Mouse (Mus musculus) intestine, embryonic 16.5 days (tissue): Measurements from ENCODE around the gene Fads2. TPM values are rescaled to one million over a fixed set of nuclear protein-coding genes. Genes with fewer than 3 reads are reported as not detected.

Experiments used
- ATAC-seq: fragments of 200-750 bp; cut with Nextera tagmentation; 2 replicates; pipeline ENCODE4 v1.8.0; 2017; ENCODE audit warnings: moderate TSS enrichment, moderate library complexity
- H3K27ac ChIP-seq: fragments of 300-500 bp; sonication (generic); 2 replicates; pipeline ENCODE4 v1.5.1; 2014; ENCODE audit warnings: mild to moderate bottlenecking, low read length
- H3K27me3 ChIP-seq: fragments of 300-500 bp; sonication (generic); replicated peaks from 2 replicates; pipeline ENCODE4 v1.6.1; 2014; ENCODE audit warnings: low read length, control low read depth, mixed read lengths; ENCODE audit not compliant: control insufficient read depth, insufficient read depth
- H3K36me3 ChIP-seq: fragments of 300-500 bp; sonication (generic); 2 replicates; pipeline ENCODE4 v1.6.1; 2014; ENCODE audit warnings: low read length, control low read depth; ENCODE audit not compliant: control insufficient read depth, insufficient read depth
- H3K4me1 ChIP-seq: fragments of 300-500 bp; sonication (generic); 2 replicates; pipeline ENCODE4 v1.6.1; 2014; ENCODE audit warnings: low read length, control low read depth, mixed read lengths; ENCODE audit not compliant: control insufficient read depth, insufficient read depth
- H3K4me2 ChIP-seq: fragments of 300-500 bp; sonication (generic); 2 replicates; pipeline ENCODE4 v1.6.1; 2014; ENCODE audit warnings: low read depth, low read length, control low read depth
- H3K4me3 ChIP-seq: fragments of 300-500 bp; sonication (generic); 2 replicates; pipeline ENCODE4 v1.5.1; 2014; ENCODE audit warnings: mild to moderate bottlenecking, low read length
- H3K9ac ChIP-seq: fragments of 300-500 bp; sonication (generic); 2 replicates; pipeline ENCODE4 v1.6.1; 2014; ENCODE audit warnings: low read depth, low read length
- H3K9me3 ChIP-seq: fragments of 300-500 bp; sonication (generic); 2 replicates; pipeline ENCODE4 v1.6.1; 2016; ENCODE audit warnings: low read length, control low read depth; ENCODE audit not compliant: control insufficient read depth
- WGBS: fragments of 180-500 bp; shearing (Covaris S2); extraction: QIAGEN DNeasy Blood & Tissue Kit; methylation state at CpG from one replicate; pipeline ENCODE4 v1.1.7; 2014; 5-methylcytosine and 5-hydroxymethylcytosine counted together
- polyA plus RNA-seq: library from polyadenylated mRNA; unstranded; fragments of >200 nt; fragmentation: Nextera tagmentation; extraction: Ambion mirVana; gene quantifications from 2 replicates; pipeline ENCODE4 v1.2.1, GENCODE M21; 2015

Gene Fads2
- polyA plus RNA-seq, 1 experiment from 2014 or later, result 206 TPM

DNA sequence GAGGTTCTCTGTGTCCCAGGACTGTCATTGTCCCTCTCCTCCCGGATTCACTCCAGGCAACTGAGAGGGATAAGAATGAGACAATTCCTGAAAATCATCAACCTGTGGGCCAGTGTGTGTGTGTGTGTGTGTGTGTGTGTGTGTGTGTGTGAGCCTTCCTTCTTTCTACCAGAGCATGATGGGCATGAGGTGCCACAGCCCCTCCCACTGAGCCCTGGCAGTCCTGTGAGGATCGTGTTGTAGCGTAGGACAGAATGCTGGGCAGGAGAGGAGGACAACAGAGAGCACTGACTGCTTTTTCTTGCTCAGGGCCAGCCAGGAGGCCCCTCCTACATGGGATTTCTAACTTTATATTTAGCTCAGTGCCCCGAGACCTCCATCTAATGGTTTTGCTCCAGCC lies 58.7 kb downstream of the Fads2 start:
- H3K36me3 ChIP-seq, result no peaks in the 10 kb centered on the region
- H3K27ac ChIP-seq, result no peak overlapping the region
- H3K9ac ChIP-seq, result no peak overlapping the region; the same call in 1 of the 2 replicates
- no peaks in the 10 kb centered on the region for H3K27me3 ChIP-seq
- H3K4me1 ChIP-seq, result peaks cover 34% of the 10 kb centered on the region
- no peak for ATAC-seq
- no peaks in the 10 kb centered on the region for H3K9me3 ChIP-seq
- H3K4me2 ChIP-seq, result peak overlapping the region; percentile 97; the same call in 1 of the 2 replicates
- WGBS, result 83% methylated on average over 4 of the region's 4 CpGs
- H3K4me3 ChIP-seq, result no peak overlapping the region

DNA sequence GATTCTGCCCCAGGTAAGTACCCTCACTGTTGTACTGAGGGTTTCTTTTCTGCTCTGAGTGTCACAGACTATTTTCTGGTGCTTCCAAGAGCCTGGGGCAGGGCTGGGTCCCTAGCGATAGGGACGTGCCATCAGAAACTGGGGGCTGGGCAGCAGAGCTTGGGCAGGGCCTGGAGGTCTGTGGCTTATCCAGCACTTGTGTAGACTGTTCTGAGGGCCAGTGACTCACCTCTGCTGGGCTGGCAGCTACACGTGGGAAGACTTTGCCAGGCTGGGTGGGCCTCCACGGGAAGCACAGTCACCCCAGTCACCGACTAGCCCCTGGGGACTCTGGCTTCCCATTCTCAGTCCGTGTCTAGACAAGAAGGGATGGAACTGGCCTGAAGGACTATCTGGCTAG lies 59.3 kb downstream of the Fads2 start:
- Histone ChIP-seq H3K4me3 (peak overlapping the region; percentile 71), H3K36me3 (no peaks in the 10 kb centered on the region), H3K9me3 (no peaks in the 10 kb centered on the region), H3K4me1 (peaks cover 34% of the 10 kb centered on the region), H3K27me3 (no peaks in the 10 kb centered on the region), H3K9ac (peak overlapping the region; percentile 79), H3K4me2 (peak overlapping the region; percentile 97), H3K27ac (no peak overlapping the region)
- ATAC-seq, result peak; percentile 13; the same call in 1 of the 2 replicates
- 45% methylated on average over 6 of the region's 6 CpGs for WGBS

DNA sequence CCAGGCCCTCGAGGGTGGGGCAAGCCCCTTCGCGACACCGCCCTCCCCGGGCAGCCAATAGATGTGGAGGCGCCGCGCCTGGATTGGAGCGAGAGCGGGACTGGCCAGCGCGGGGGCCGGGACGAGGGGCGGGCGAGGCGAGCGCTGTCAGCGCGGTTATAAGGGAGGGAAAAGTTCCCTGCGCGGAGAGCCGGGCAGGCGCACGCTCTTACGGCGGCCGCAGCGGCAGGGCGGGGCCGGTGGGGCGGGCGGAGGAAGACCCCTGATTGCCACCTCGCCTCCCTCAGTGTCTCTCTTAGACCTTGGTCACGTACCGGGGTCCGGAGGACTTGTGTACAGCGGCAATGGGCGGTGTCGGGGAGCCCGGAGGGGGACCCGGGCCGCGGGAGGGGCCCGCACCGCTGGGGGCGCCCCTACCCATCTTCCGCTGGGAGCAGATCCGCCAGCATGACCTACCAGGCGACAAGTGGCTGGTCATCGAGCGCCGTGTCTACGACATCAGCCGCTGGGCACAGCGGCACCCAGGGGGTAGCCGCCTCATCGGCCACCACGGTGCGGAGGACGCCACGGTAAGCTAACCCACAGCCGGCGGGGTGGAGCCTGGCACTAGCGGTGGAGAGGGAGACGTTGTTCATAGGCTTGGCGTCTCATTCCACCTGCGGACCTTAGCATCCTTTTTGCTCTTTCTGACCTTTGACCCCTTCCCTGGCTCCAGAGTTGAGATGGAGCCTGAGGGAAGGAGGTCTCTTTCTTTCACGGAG lies 60.0 kb downstream of the Fads2 start, which contains the start of gene Fads3:
Fads3 (plus strand) TSS at position 182 of the 761 bp plus-strand sequence.
- H3K4me1 ChIP-seq, result peaks cover 32% of the 10 kb centered on the region
- WGBS, result under 1% methylated on average over 62 of the region's 69 CpGs
- H3K9me3 ChIP-seq, result no peaks in the 10 kb centered on the region
- H3K9ac ChIP-seq, result peak within 1 kb of the TSS; percentile 79
- ATAC-seq, result peak; percentile 91
- peak within 1 kb of the TSS; percentile 71 for H3K4me3 ChIP-seq
- H3K27me3 ChIP-seq, result no peaks in the 10 kb centered on the region
- peak within 1 kb of the TSS; percentile 52; the same call in 1 of the 2 replicates for H3K27ac ChIP-seq
- no peaks in the 10 kb centered on the region for H3K36me3 ChIP-seq
- H3K4me2 ChIP-seq, result peak within 1 kb of the TSS; percentile 97

DNA sequence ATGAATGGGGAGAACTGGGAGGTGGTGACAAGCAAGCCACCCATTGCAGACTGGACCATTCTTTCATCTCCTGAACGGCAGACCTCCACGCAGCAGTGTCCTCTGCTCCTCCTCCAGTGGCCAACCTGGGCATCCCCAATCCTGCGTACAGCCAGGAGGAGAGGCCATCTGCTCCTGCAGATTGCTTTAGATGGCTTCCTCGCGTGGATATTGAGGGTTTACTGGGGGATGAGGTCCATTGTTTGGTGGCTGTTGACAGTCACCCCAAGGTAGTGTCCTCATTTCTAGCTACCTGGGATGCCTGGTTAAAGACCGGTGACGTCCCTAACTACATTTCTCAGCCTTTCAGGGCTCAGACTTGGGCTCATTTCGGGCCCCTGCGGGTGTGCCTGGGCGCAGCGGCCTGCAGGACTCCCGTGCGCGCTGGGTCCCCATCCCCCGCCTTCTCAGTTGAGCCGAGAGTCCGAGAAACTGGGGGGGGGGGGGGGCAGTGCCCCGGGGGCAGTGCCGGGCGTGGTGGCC lies 60.6 kb downstream of the Fads2 start:
- Histone ChIP-seq H3K4me1 (peaks cover 32% of the 10 kb centered on the region), H3K9me3 (no peaks in the 10 kb centered on the region), H3K4me2 (peak overlapping the region; percentile 97), H3K36me3 (no peaks in the 10 kb centered on the region), H3K27me3 (no peaks in the 10 kb centered on the region), H3K9ac (peak overlapping the region; percentile 79), H3K27ac (no peak overlapping the region), H3K4me3 (peak overlapping the region; percentile 71)
- peak; percentile 2; the same call in 1 of the 2 replicates for ATAC-seq
- 14% methylated on average over 17 of the region's 20 CpGs for WGBS

DNA sequence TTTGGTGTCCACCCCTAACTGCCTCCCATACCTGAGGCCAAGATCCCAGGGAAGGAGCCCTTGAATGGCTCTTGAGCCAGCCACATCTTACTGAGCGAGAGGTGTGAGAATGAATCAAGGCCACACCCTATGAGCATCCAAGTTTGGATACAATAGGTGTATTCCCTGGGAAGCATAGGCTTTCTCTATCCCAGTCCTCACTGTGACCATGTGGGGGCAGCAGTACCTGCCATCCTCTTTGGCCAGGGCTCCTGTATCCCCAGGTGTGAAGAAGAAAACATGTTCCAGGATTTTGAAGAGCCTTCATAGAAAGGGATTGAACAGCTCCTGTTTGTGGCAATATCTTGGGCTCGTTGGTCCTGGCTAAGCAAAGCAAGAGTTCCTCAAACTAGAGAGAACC lies 61.9 kb downstream of the Fads2 start:
- Histone ChIP-seq H3K9me3 (no peaks in the 10 kb centered on the region), H3K9ac (no peak overlapping the region), H3K4me2 (no peak overlapping the region), H3K27ac (no peak overlapping the region), H3K4me3 (no peak overlapping the region), H3K4me1 (peaks cover 32% of the 10 kb centered on the region), H3K27me3 (no peaks in the 10 kb centered on the region), H3K36me3 (no peaks in the 10 kb centered on the region)
- WGBS, result 80% methylated on average over 2 of the region's 2 CpGs
- no peak for ATAC-seq

DNA sequence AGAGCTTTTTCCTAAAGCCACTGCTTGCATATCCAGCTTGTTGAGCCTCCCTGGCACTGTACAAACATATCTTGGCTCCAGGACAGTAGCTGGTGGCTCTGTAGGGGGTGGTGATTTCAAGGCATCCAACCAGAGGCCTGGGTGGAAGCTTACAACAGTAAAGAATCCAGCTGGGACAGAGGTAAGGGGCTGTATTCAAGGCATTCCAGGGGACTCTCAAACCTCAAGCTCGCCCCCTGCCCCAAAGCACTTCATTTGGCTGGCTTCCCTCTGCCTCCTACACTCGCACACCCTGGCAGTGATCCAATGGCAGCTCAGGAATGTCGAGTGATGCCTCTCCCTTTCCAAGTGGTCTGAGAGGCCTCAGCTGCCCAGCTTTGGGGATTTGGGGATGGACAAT lies 62.6 kb downstream of the Fads2 start:
- H3K36me3 ChIP-seq, result no peaks in the 10 kb centered on the region
- no peaks in the 10 kb centered on the region for H3K27me3 ChIP-seq
- peaks cover 32% of the 10 kb centered on the region for H3K4me1 ChIP-seq
- H3K9ac ChIP-seq, result no peak overlapping the region
- no peak overlapping the region for H3K4me2 ChIP-seq
- 0 out of 2 replicates have a peak overlapping the region, but pooled peaks have one; percentile 3 for H3K27ac ChIP-seq
- H3K9me3 ChIP-seq, result no peaks in the 10 kb centered on the region
- H3K4me3 ChIP-seq, result no peak overlapping the region
- ATAC-seq, result no peak
- WGBS, result 23% methylated on average over 3 of the region's 3 CpGs

DNA sequence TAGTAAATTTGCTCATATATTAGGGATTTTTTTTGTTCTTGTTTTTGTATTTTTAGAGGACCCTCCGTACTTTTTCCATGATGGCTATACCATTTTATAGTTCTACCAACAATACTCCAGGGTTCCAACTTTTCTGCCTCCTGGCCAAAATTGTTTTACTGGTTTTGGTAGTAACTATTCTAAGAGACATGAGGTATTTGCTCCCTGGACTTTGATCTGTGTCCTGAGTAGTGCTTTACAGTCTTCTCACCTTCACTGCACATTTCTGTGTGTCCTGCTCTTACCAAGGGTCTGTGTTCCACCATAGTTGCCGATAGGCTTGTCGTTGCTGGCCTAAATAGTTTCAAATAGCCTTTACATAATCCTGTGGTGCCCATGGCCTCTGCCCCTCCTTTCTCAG lies 63.2 kb downstream of the Fads2 start:
- H3K9me3 ChIP-seq, result no peaks in the 10 kb centered on the region
- H3K9ac ChIP-seq, result no peak overlapping the region
- H3K4me3 ChIP-seq, result no peak overlapping the region
- WGBS, result 75% methylated on average over 3 of the region's 3 CpGs
- no peak overlapping the region for H3K4me2 ChIP-seq
- no peaks in the 10 kb centered on the region for H3K27me3 ChIP-seq
- H3K27ac ChIP-seq, result 0 out of 2 replicates have a peak overlapping the region, but pooled peaks have one; percentile 3
- H3K4me1 ChIP-seq, result peaks cover 31% of the 10 kb centered on the region
- no peak for ATAC-seq
- no peaks in the 10 kb centered on the region for H3K36me3 ChIP-seq

DNA sequence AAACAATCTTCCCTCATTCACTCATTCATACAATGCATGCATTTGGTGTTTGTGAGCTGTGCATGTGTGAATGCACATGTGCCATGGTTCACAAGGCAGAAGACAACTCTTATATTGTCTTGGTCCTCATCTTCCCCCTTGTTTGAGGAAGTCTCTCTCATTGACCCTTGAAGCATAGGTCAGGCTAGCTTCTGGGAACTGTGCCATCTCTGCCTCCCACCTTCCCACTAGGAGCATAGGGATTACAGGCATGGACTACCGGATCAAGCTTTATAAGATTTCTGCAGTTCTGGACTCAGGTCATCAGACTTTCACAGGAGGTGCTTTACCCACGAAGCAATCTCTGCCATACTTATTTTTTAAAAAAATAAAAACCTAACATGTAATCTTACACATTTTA lies 64.0 kb downstream of the Fads2 start:
- Histone ChIP-seq H3K27me3 (no peaks in the 10 kb centered on the region), H3K4me2 (no peak overlapping the region), H3K9me3 (no peaks in the 10 kb centered on the region), H3K9ac (no peak overlapping the region), H3K4me3 (no peak overlapping the region), H3K4me1 (peaks cover 23% of the 10 kb centered on the region), H3K36me3 (no peaks in the 10 kb centered on the region), H3K27ac (no peak overlapping the region)
- WGBS, result 69% methylated on average over 2 of the region's 2 CpGs
- ATAC-seq, result no peak

DNA sequence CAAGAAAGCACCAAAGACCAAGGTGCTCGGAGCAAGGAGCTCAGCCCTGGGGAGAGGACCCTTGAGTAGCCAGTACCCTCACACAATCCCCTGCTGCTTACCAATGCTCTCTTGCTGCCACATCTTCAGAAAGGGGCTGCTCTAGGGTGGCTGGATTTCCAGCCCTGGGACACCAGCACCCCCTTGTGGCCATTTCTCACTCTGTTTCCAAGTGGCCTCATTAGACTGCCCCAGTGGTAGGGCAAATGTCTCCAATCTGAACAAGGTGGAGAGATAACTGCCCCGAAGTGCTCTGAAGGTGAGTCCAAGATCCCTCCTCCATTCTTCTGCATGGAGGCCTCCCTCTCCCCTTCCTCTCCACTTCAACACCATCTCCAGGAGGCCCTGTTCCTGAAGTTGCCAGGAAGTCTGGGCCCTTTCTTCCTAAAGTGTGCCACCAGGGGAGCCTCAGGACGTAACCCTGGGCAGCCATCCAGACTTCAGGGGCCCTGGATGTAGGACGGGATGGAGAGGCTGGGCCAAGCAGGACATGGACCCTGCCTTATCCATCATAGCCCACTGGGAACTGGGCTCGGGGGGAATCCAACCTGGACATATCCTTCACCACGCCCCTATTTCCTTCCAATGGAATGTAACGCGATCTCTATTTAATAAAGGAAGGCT lies 66.6 kb downstream of the Fads2 start:
- peak; percentile 64 for ATAC-seq
- no peak overlapping the region for H3K27ac ChIP-seq
- 57% methylated on average over 8 of the region's 8 CpGs for WGBS
- no peaks in the 10 kb centered on the region for H3K27me3 ChIP-seq
- no peak overlapping the region for H3K4me2 ChIP-seq
- peak overlapping the region; percentile 16; the same call in 1 of the 2 replicates for H3K9ac ChIP-seq
- H3K4me3 ChIP-seq, result no peak overlapping the region
- peaks cover 8% of the 10 kb centered on the region for H3K4me1 ChIP-seq
- no peaks in the 10 kb centered on the region for H3K9me3 ChIP-seq
- H3K36me3 ChIP-seq, result no peaks in the 10 kb centered on the region
